Mouse (Mus musculus): ENCODE data around the gene 4933427D14Rik. TPM values are rescaled to one million over a fixed set of nuclear protein-coding genes. Genes with fewer than 3 reads are reported as not detected.
A peak's percentile ranks its signal among the peaks of the same experiment; 100 is the strongest.

Gene 4933427D14Rik
- total and polyA plus RNA-seq, 3 experiments, result 14.5 to 19.6 TPM; not detected in 1

DNA sequence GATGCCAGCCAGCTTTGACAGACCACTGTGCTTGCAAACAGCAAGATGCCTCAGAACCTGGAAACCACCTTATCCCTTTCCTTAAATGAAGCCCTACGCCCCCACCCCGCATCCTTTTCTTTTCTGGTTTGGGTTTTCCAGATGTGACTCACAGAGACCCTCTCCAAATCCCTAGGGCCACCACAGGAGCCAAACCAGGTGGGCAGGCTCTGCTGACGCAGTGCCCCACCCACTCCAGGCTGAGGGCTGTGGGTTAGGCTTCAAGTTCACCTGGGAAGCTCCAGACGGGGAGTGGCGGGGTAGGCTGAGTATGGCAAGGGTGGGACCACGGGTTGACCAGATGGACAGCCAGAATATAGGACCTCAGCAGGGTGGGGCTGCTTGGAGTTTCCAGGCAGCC lies 19.6 kb upstream of the 4933427D14Rik start:
- Histone ChIP-seq H3K4me3 (ENCODE audit: control insufficient read depth in 1 of 2, insufficient read depth in 1 of 2, low read depth in 2 of 2, low read length in 2 of 2) (no peak overlapping the region), H3K27me3 (ENCODE audit: control insufficient read depth in 1 of 2, insufficient read depth in 2 of 2, low read length in 2 of 2) (peaks cover 16 to 18% of the 10 kb centered on the region in 2 experiments), H3K9me3 (replicated peaks; ENCODE audit: insufficient read depth, low read length) (no peaks in the 10 kb centered on the region), H3K27ac (ENCODE audit: control insufficient read depth, low read depth, low read length) (no peak overlapping the region), H3K9ac (ENCODE audit: control insufficient read depth, low read depth, low read length, poor library complexity, severe bottlenecking) (no peak overlapping the region), H3K79me2 (ENCODE audit: control insufficient read depth, insufficient read depth, low read length, poor library complexity) (no peaks in the 10 kb centered on the region), H3K4me1 (ENCODE audit: control insufficient read depth in 1 of 2, insufficient read depth in 2 of 2, low read length in 2 of 2) (peaks cover 0 to 5% of the 10 kb centered on the region in 2 experiments; a peak in 2 of 4 replicates), H3K36me3 (ENCODE audit: control insufficient read depth in 1 of 2, insufficient read depth in 2 of 2, low read length in 2 of 2) (no peaks in the 10 kb centered on the region)
- no peak for TF ChIP-seq EP300 (IDR thresholded peaks at IDR 0.05; ENCODE audit: low read depth in 1 of 2, low read length in 2 of 2)
- no peak for TF ChIP-seq ELF1 (IDR thresholded peaks at IDR 0.05; ENCODE audit: low read depth, low read length)
- no peak for TF ChIP-seq MYB (IDR thresholded peaks at IDR 0.05; ENCODE audit: low read depth, low read length)
- no peak for TF ChIP-seq TAL1 (IDR thresholded peaks at IDR 0.05; ENCODE audit: low read length)
- DNase-seq (ENCODE audit: low read depth, low spot score), result no peak

DNA sequence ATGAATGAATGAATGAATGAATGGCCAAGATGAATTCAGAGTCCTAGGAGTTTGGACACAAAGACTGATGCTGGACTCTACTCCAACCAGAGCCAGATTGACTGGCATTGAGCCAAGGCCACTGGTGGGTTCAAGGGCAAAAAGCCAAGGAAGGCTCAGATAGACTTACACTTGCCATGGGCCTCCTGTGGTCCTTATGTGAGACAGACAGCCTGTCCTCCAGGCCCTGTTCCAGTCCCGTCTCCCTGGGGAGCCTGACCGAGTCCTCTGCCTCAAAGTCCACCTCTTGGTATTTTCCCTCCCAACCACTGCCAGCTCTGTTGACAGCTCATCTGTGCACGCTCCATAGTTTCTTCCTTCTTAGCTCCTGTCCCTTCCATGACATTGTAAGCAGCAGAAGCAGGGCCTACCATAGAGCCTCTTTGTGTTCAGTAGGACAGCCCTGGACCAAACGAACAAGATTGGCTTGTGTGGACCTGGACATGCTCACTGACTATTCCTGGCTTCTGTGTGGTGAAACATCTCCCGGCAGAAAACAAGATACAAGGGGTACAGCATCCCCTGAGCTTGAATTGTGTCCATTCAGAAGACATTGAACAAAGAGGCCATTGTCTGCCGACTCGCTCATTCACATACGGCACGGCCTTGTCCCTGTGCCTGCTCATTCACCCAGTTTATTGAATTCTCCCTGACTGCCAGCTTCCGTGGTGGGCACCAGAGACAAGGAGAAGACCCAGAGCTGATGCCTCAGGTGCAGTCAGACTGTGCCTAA lies 18.9 kb upstream of the 4933427D14Rik start:
- no peaks in the 10 kb centered on the region for H3K9me3 ChIP-seq (replicated peaks; ENCODE audit: insufficient read depth, low read length)

GRCm38 (mm10) chr11:72224865-72225264 lies 17.6 kb upstream of the 4933427D14Rik start:
- no peaks in the 10 kb centered on the region for H3K9me3 ChIP-seq (replicated peaks; ENCODE audit: insufficient read depth, low read length)
- H3K27ac ChIP-seq (ENCODE audit: control insufficient read depth, low read depth, low read length), result no peak overlapping the region
- peak; percentile 91 for DNase-seq (ENCODE audit: low read depth, low spot score)
- H3K4me3 ChIP-seq (ENCODE audit: control insufficient read depth in 1 of 2, insufficient read depth in 1 of 2, low read depth in 2 of 2, low read length in 2 of 2), result peak overlapping the region in 1 of 2 experiments; percentile 13; a peak in 1 of 4 replicates
- TF ChIP-seq ZC3H11A (IDR thresholded peaks at IDR 0.05; ENCODE audit: low read depth, low read length) (peak; percentile 94), TAL1 (IDR thresholded peaks at IDR 0.05; ENCODE audit: low read length) (no peak), SMC3 (IDR thresholded peaks at IDR 0.05; ENCODE audit: low read depth, low read length) (peak; percentile 94), RAD21 (IDR thresholded peaks at IDR 0.05; ENCODE audit: low read depth, low read length) (peak; percentile 92), E2F4 (IDR thresholded peaks at IDR 0.05; ENCODE audit: borderline replicate concordance, low read depth, low read length) (no peak), CTCF (IDR thresholded peaks at IDR 0.05 in 2 of 3, conservative IDR thresholded peaks at IDR 0.05 in 1 of 3; ENCODE audit: control insufficient read depth in 1 of 3, insufficient read depth in 1 of 3, low read depth in 2 of 3, low read length in 3 of 3, poor library complexity in 1 of 3, severe bottlenecking in 1 of 3) (peak; percentile 91 to 96 (median 94)), SIN3A (IDR thresholded peaks at IDR 0.05; ENCODE audit: low read length) (peak; percentile 60; the same call in 1 of the 2 replicates), USF2 (IDR thresholded peaks at IDR 0.05; ENCODE audit: borderline replicate concordance in 1 of 2, insufficient read depth in 1 of 2, low read depth in 1 of 2, low read length in 2 of 2) (no peak), TCF12 (IDR thresholded peaks at IDR 0.05; ENCODE audit: low read depth, low read length) (no peak), ETS1 (IDR thresholded peaks at IDR 0.05; ENCODE audit: low read depth, low read length) (no peak), MXI1 (IDR thresholded peaks at IDR 0.05; ENCODE audit: low read depth, low read length) (no peak)
- H3K27me3 ChIP-seq (ENCODE audit: control insufficient read depth in 1 of 2, insufficient read depth in 2 of 2, low read length in 2 of 2), result peaks cover 7 to 8% of the 10 kb centered on the region in 2 experiments
- H3K79me2 ChIP-seq (ENCODE audit: control insufficient read depth, insufficient read depth, low read length, poor library complexity), result no peaks in the 10 kb centered on the region
- H3K36me3 ChIP-seq (ENCODE audit: control insufficient read depth in 1 of 2, insufficient read depth in 2 of 2, low read length in 2 of 2), result no peaks in the 10 kb centered on the region
- peaks cover 0 to 5% of the 10 kb centered on the region in 2 experiments; a peak in 2 of 4 replicates for H3K4me1 ChIP-seq (ENCODE audit: control insufficient read depth in 1 of 2, insufficient read depth in 2 of 2, low read length in 2 of 2)
- peak overlapping the region; percentile 20; the same call in 1 of the 2 replicates for H3K9ac ChIP-seq (ENCODE audit: control insufficient read depth, low read depth, low read length, poor library complexity, severe bottlenecking)

More for the DNA sequence above, 18.9 kb upstream of the 4933427D14Rik start:
- Histone ChIP-seq H3K27me3 (ENCODE audit: control insufficient read depth in 1 of 2, insufficient read depth in 2 of 2, low read length in 2 of 2) (peaks cover 15 to 16% of the 10 kb centered on the region in 2 experiments), H3K9ac (ENCODE audit: control insufficient read depth, low read depth, low read length, poor library complexity, severe bottlenecking) (no peak overlapping the region), H3K36me3 (ENCODE audit: control insufficient read depth in 1 of 2, insufficient read depth in 2 of 2, low read length in 2 of 2) (no peaks in the 10 kb centered on the region), H3K4me1 (ENCODE audit: control insufficient read depth in 1 of 2, insufficient read depth in 2 of 2, low read length in 2 of 2) (peaks cover 0 to 5% of the 10 kb centered on the region in 2 experiments; a peak in 2 of 4 replicates), H3K27ac (ENCODE audit: control insufficient read depth, low read depth, low read length) (no peak overlapping the region), H3K4me3 (ENCODE audit: control insufficient read depth in 1 of 2, insufficient read depth in 1 of 2, low read depth in 2 of 2, low read length in 2 of 2) (no peak overlapping the region), H3K79me2 (ENCODE audit: control insufficient read depth, insufficient read depth, low read length, poor library complexity) (no peaks in the 10 kb centered on the region)
- no peak for DNase-seq (ENCODE audit: low read depth, low spot score)
- TF ChIP-seq ZKSCAN1 (IDR thresholded peaks at IDR 0.05; ENCODE audit: low read depth, low read length) (no peak), POLR2A (IDR thresholded peaks at IDR 0.05; ENCODE audit: control insufficient read depth in 1 of 2, insufficient read depth in 1 of 2, low read depth in 1 of 2, low read length in 2 of 2, poor library complexity in 1 of 2) (no peak), CTCF (IDR thresholded peaks at IDR 0.05 in 2 of 3, conservative IDR thresholded peaks at IDR 0.05 in 1 of 3; ENCODE audit: control insufficient read depth in 1 of 3, insufficient read depth in 1 of 3, low read depth in 2 of 3, low read length in 3 of 3, poor library complexity in 1 of 3, severe bottlenecking in 1 of 3) (no peak), KAT2A (conservative IDR thresholded peaks at IDR 0.05; ENCODE audit: low read depth, low read length) (no peak), MAX (IDR thresholded peaks at IDR 0.05; ENCODE audit: low read length) (no peak), ZNF384 (IDR thresholded peaks at IDR 0.05; ENCODE audit: low read depth, low read length) (no peak), CHD1 (IDR thresholded peaks at IDR 0.05; ENCODE audit: low read depth, low read length) (no peak), USF1 (IDR thresholded peaks at IDR 0.05; ENCODE audit: low read depth, low read length) (no peak), MYB (IDR thresholded peaks at IDR 0.05; ENCODE audit: low read depth, low read length) (no peak)

Data from MEL (cell line).